Mouse (Mus musculus): ENCODE data around the gene Hells. TPM values are rescaled to one million over a fixed set of nuclear protein-coding genes. Genes with fewer than 3 reads are reported as not detected.
A peak's percentile ranks its signal among the peaks of the same experiment; 100 is the strongest.

Hells gene
- polyA plus RNA-seq, 1 experiment: 2.9 TPM

- no peak overlapping the region for H3K4me3 ChIP-seq (replicated peaks; ENCODE audit: insufficient read depth, low read depth, low read length)
- no peaks in the 10 kb centered on the region for H3K4me1 ChIP-seq (ENCODE audit: control insufficient read depth, insufficient read depth, low read length)
- no peak overlapping the region for H3K27ac ChIP-seq (ENCODE audit: insufficient read depth, low read length)
- H3K27me3 ChIP-seq (ENCODE audit: control insufficient read depth, insufficient read depth, low read length): no peaks in the 10 kb centered on the region
- TF ChIP-seq POLR2A (IDR thresholded peaks at IDR 0.05; ENCODE audit: borderline replicate concordance, insufficient read depth, low read length) (no peak), CTCF (IDR thresholded peaks at IDR 0.05; ENCODE audit: borderline replicate concordance, insufficient read depth, low read depth, low read length) (no peak)
- DNase-seq: no peak
These were observed 45.6 kb downstream of the Hells start for GRCm38 (mm10) chr19:38976269-38976668.

- Histone ChIP-seq H3K4me1 (ENCODE audit: control insufficient read depth, insufficient read depth, low read length) (no peaks in the 10 kb centered on the region), H3K27ac (ENCODE audit: insufficient read depth, low read length) (no peak overlapping the region), H3K27me3 (ENCODE audit: control insufficient read depth, insufficient read depth, low read length) (no peaks in the 10 kb centered on the region), H3K4me3 (replicated peaks; ENCODE audit: insufficient read depth, low read depth, low read length) (no peak overlapping the region)
- TF ChIP-seq CTCF (IDR thresholded peaks at IDR 0.05; ENCODE audit: borderline replicate concordance, insufficient read depth, low read depth, low read length): no peak
- no peak for TF ChIP-seq POLR2A (IDR thresholded peaks at IDR 0.05; ENCODE audit: borderline replicate concordance, insufficient read depth, low read length)
- peak; percentile 28 to 63 for DNase-seq
- WGBS: 0% methylated on average over 1 of the region's 1 CpGs
These were observed 51.3 kb downstream of the Hells start for GRCm38 (mm10) chr19:38981966-38982365.

GRCm38 (mm10) chr19:38998248-38998647 lies 67.5 kb downstream of the Hells start:
- no peak overlapping the region for H3K27ac ChIP-seq (ENCODE audit: insufficient read depth, low read length)
- TF ChIP-seq POLR2A (IDR thresholded peaks at IDR 0.05; ENCODE audit: borderline replicate concordance, insufficient read depth, low read length) (no peak), CTCF (IDR thresholded peaks at IDR 0.05; ENCODE audit: borderline replicate concordance, insufficient read depth, low read depth, low read length) (no peak)
- H3K4me3 ChIP-seq (replicated peaks; ENCODE audit: insufficient read depth, low read depth, low read length): no peak overlapping the region
- H3K4me1 ChIP-seq (ENCODE audit: control insufficient read depth, insufficient read depth, low read length): no peaks in the 10 kb centered on the region
- no peak for DNase-seq
- H3K27me3 ChIP-seq (ENCODE audit: control insufficient read depth, insufficient read depth, low read length): no peaks in the 10 kb centered on the region
- 75% methylated on average over 4 of the region's 4 CpGs for WGBS

- TF ChIP-seq CTCF (IDR thresholded peaks at IDR 0.05; ENCODE audit: borderline replicate concordance, insufficient read depth, low read depth, low read length) (no peak), POLR2A (IDR thresholded peaks at IDR 0.05; ENCODE audit: borderline replicate concordance, insufficient read depth, low read length) (no peak)
- Histone ChIP-seq H3K27me3 (ENCODE audit: control insufficient read depth, insufficient read depth, low read length) (no peaks in the 10 kb centered on the region), H3K4me1 (ENCODE audit: control insufficient read depth, insufficient read depth, low read length) (no peaks in the 10 kb centered on the region), H3K4me3 (replicated peaks; ENCODE audit: insufficient read depth, low read depth, low read length) (no peak overlapping the region), H3K27ac (ENCODE audit: insufficient read depth, low read length) (no peak overlapping the region)
- DNase-seq: no peak
- 95% methylated on average over 1 of the region's 1 CpGs for WGBS
These were observed 68.0 kb downstream of the Hells start for GRCm38 (mm10) chr19:38998676-38999075.

GRCm38 (mm10) chr19:39005132-39005531 lies 74.4 kb downstream of the Hells start:
- H3K4me1 ChIP-seq (ENCODE audit: control insufficient read depth, insufficient read depth, low read length): no peaks in the 10 kb centered on the region
- DNase-seq: no peak
- no peaks in the 10 kb centered on the region for H3K27me3 ChIP-seq (ENCODE audit: control insufficient read depth, insufficient read depth, low read length)
- WGBS: 96% methylated on average over 1 of the region's 1 CpGs
- H3K4me3 ChIP-seq (replicated peaks; ENCODE audit: insufficient read depth, low read depth, low read length): no peak overlapping the region
- no peak overlapping the region for H3K27ac ChIP-seq (ENCODE audit: insufficient read depth, low read length)
- TF ChIP-seq POLR2A (IDR thresholded peaks at IDR 0.05; ENCODE audit: borderline replicate concordance, insufficient read depth, low read length): no peak
- no peak for TF ChIP-seq CTCF (IDR thresholded peaks at IDR 0.05; ENCODE audit: borderline replicate concordance, insufficient read depth, low read depth, low read length)

- Histone ChIP-seq H3K27me3 (ENCODE audit: control insufficient read depth, insufficient read depth, low read length) (no peaks in the 10 kb centered on the region), H3K27ac (ENCODE audit: insufficient read depth, low read length) (no peak within 1 kb of the TSS), H3K4me3 (replicated peaks; ENCODE audit: insufficient read depth, low read depth, low read length) (no peak within 1 kb of the TSS), H3K4me1 (ENCODE audit: control insufficient read depth, insufficient read depth, low read length) (no peaks in the 10 kb centered on the region)
- DNase-seq: no peak
- TF ChIP-seq POLR2A (IDR thresholded peaks at IDR 0.05; ENCODE audit: borderline replicate concordance, insufficient read depth, low read length) (no peak), CTCF (IDR thresholded peaks at IDR 0.05; ENCODE audit: borderline replicate concordance, insufficient read depth, low read depth, low read length) (no peak)
These were observed 76.0 kb downstream of the Hells start, which contains the start of gene Cyp2c55 for GRCm38 (mm10) chr19:39006715-39007114. Cyp2c55 (plus strand) TSS chr19:39007019.

Other genes starting within 250 kb of the Hells start
- 9.8 and 9.9 TPM in 2 replicates for gene Noc3l, start 111.7 kb upstream of the Hells start, polyA plus RNA-seq (2012; rRNA removed)
- 9.2 and 9.8 TPM in 2 replicates for gene Tbc1d12, start 94.3 kb upstream of the Hells start, polyA plus RNA-seq (2012; rRNA removed)
- not detected in 2 replicates for gene Cyp2c55, start 76.1 kb downstream of the Hells start, polyA plus RNA-seq (2012; rRNA removed)
- gene Cyp2c65, start 130.1 kb downstream of the Hells start, polyA plus RNA-seq (2012; rRNA removed): 0.05 TPM in 1 of 2 replicates, not detected in the other
- not detected in 2 replicates for gene Cyp2c66, start 183.0 kb downstream of the Hells start, polyA plus RNA-seq (2012; rRNA removed)

Measured in cerebellum, adult 2 months (tissue).